Mouse (Mus musculus): ENCODE results near the gene Col16a1. TPM values are rescaled to one million over a fixed set of nuclear protein-coding genes. Genes with fewer than 3 reads are reported as not detected.

Gene Col16a1
- total and polyA plus RNA-seq, 2 experiments from 2014 or later, result 9.9 to 21.6 TPM

DNA sequence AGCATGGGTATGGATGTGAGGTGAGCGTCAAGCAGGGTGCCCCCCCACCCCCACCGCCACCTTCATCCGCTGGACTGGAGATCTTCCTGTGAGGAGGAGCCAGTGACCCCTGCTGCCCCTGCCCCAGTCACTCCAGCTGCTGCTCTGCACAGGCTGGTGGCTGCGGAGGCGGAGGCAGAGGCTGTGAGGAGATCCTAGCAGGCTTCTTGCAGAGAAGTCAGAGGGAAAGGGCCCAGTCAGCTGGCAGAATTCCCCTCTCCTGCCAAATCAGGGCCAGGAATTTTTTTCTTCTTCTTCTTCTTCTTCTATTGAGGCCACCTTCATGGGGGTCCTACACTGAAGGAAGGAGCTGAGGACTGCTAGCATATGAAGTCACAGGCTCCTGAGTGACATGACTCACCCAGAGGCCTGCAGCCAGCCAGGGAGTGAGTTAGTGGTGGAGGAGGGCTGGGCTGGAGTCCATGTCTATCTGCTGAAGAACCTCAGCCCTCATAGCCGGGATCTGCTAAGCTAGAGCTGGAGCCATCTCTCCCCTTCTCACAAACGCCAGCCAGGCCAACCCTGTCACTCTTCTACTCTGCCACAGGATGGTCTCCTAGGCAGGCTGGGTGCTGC, 36.8 kb downstream of the Col16a1 start:
- Histone ChIP-seq H3K4me3 (ENCODE audit: low read depth, low read length) (no peak overlapping the region), H3K27ac (ENCODE audit: low read depth) (peak overlapping the region; percentile 20; the same call in 1 of the 2 replicates), H3K4me1 (ENCODE audit: control insufficient read depth, insufficient read depth) (peaks cover 6% of the 10 kb centered on the region; the same call in 1 of the 2 replicates), H3K9me3 (replicated peaks; ENCODE audit: control insufficient read depth, low read length) (no peaks in the 10 kb centered on the region), H3K27me3 (ENCODE audit: control insufficient read depth, insufficient read depth, low read length) (peaks cover 18% of the 10 kb centered on the region), H3K4me2 (ENCODE audit: low read depth, low read length) (no peak overlapping the region), H3K9ac (replicated peaks; ENCODE audit: low read depth, low read length) (no peak overlapping the region), H3K36me3 (replicated peaks; ENCODE audit: control insufficient read depth, insufficient read depth, low read length) (no peaks in the 10 kb centered on the region)
- WGBS, result 52% methylated on average over 7 of the region's 7 CpGs
- no peak for DNase-seq (ENCODE audit: low spot score)
- no peak for ATAC-seq (ENCODE audit: insufficient read depth, low read depth)
- TF ChIP-seq CTCF (IDR thresholded peaks at IDR 0.05; ENCODE audit: low read depth), result no peak
- TF ChIP-seq EP300 (IDR thresholded peaks at IDR 0.05; ENCODE audit: low read depth), result no peak

DNA sequence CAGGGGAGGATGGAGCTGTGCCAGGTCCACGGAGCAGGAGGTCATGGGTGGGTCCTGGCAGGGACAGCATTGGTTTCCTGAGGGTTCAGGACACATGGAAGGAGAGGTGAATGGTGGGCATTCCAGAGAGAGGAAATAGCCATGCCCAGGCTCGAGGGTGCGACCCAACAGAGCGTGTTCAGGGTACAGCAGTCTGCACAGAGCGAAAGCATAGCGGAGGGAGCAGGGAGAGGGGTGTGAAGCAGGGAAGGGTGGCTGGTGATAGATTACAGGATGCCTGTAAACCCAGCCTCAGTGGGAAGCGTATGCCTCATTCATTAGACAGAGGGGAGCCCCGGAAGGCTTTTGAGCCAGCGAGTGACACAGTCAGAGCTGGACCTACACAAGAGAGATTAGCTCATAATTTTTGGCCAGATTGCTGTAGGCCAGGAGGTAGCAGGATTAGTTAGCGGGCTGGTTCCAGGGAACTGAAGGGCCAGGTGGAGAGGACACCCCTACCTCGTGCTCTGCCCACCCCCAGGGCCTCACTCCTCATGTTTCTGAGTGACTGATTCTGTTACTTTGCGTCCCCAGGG, 37.7 kb downstream of the Col16a1 start:
- ATAC-seq (ENCODE audit: insufficient read depth, low read depth) (no peak), DNase-seq (ENCODE audit: low spot score) (no peak)
- peaks cover 6% of the 10 kb centered on the region; the same call in 1 of the 2 replicates for H3K4me1 ChIP-seq (ENCODE audit: control insufficient read depth, insufficient read depth)
- H3K9me3 ChIP-seq (replicated peaks; ENCODE audit: control insufficient read depth, low read length), result no peaks in the 10 kb centered on the region
- no peak overlapping the region for H3K4me3 ChIP-seq (ENCODE audit: low read depth, low read length)
- no peak overlapping the region for H3K27ac ChIP-seq (ENCODE audit: low read depth)
- WGBS, result 68% methylated on average over 12 of the region's 12 CpGs
- no peak overlapping the region for H3K9ac ChIP-seq (replicated peaks; ENCODE audit: low read depth, low read length)
- no peak for TF ChIP-seq EP300 (IDR thresholded peaks at IDR 0.05; ENCODE audit: low read depth)
- no peak for TF ChIP-seq CTCF (IDR thresholded peaks at IDR 0.05; ENCODE audit: low read depth)
- H3K36me3 ChIP-seq (replicated peaks; ENCODE audit: control insufficient read depth, insufficient read depth, low read length), result no peaks in the 10 kb centered on the region
- peaks cover 18% of the 10 kb centered on the region for H3K27me3 ChIP-seq (ENCODE audit: control insufficient read depth, insufficient read depth, low read length)
- H3K4me2 ChIP-seq (ENCODE audit: low read depth, low read length), result no peak overlapping the region

DNA sequence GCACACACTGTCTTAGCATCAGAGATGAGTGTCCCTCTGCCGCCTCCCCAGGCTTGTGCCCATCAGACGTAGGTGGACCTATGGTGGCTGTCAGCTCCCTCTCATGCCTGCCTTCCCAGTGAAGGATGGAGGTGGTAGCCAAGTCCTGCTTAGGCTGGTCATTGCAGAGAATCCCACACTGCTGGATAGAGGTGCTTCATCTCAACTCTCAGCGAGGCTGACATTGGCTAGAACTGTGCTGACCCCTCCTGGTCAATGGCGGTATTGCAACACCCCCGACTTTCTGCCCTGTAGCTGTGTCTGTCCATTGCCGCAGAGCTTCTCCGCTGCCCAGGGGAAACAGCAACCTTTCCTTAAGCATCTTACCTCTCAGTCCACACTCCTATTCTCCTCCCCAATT, 39.7 kb downstream of the Col16a1 start:
- 12% methylated on average over 7 of the region's 7 CpGs for whole genome bisulfite sequencing
- TF ChIP-seq CTCF (IDR thresholded peaks at IDR 0.05; ENCODE audit: low read depth) (peak; percentile 99), EP300 (IDR thresholded peaks at IDR 0.05; ENCODE audit: low read depth) (no peak)
- no peaks in the 10 kb centered on the region for H3K9me3 ChIP-seq (replicated peaks; ENCODE audit: control insufficient read depth, low read length)
- H3K9ac ChIP-seq (replicated peaks; ENCODE audit: low read depth, low read length), result no peak overlapping the region
- H3K27ac ChIP-seq (ENCODE audit: low read depth), result no peak overlapping the region
- ATAC-seq (ENCODE audit: insufficient read depth, low read depth), result peak; percentile 50
- no peaks in the 10 kb centered on the region for H3K36me3 ChIP-seq (replicated peaks; ENCODE audit: control insufficient read depth, insufficient read depth, low read length)
- H3K4me1 ChIP-seq (ENCODE audit: control insufficient read depth, insufficient read depth), result no peaks in the 10 kb centered on the region
- peak; percentile 75 for DNase-seq (ENCODE audit: low spot score)
- H3K4me3 ChIP-seq (ENCODE audit: low read depth, low read length), result no peak overlapping the region
- peaks cover 18% of the 10 kb centered on the region for H3K27me3 ChIP-seq (ENCODE audit: control insufficient read depth, insufficient read depth, low read length)
- H3K4me2 ChIP-seq (ENCODE audit: low read depth, low read length), result no peak overlapping the region

DNA sequence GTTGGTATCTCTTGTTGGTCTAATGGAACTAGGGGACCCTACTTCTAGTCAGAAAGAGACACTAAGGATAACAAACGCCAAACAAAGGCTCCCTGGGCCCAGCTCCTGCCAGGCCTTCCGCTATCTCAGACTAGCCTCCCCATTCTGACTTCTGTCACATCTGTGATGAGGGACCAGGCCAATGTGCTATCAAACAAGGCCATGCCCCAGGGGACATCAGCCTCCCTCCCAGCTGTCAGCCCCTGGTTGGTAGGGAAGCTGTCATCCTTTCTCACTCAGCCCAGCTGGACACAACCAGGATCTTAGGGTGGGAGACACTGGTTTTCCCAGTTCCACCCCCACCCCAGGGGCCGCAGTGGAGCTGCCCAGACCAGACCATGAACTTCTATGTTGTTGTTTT, 47.5 kb downstream of the Col16a1 start:
- no peak for TF ChIP-seq EP300 (IDR thresholded peaks at IDR 0.05; ENCODE audit: low read depth)
- TF ChIP-seq CTCF (IDR thresholded peaks at IDR 0.05; ENCODE audit: low read depth), result no peak
- Histone ChIP-seq H3K4me3 (ENCODE audit: low read depth, low read length) (no peak overlapping the region), H3K4me1 (ENCODE audit: control insufficient read depth, insufficient read depth) (no peaks in the 10 kb centered on the region), H3K36me3 (replicated peaks; ENCODE audit: control insufficient read depth, insufficient read depth, low read length) (no peaks in the 10 kb centered on the region), H3K4me2 (ENCODE audit: low read depth, low read length) (no peak overlapping the region), H3K9ac (replicated peaks; ENCODE audit: low read depth, low read length) (no peak overlapping the region), H3K9me3 (replicated peaks; ENCODE audit: control insufficient read depth, low read length) (no peaks in the 10 kb centered on the region), H3K27me3 (ENCODE audit: control insufficient read depth, insufficient read depth, low read length) (0 out of 2 replicates have a peak, but pooled peaks cover 12% of the 10 kb centered on the region), H3K27ac (ENCODE audit: low read depth) (no peak overlapping the region)
- no peak for DNase-seq (ENCODE audit: low spot score)
- WGBS, result 42% methylated on average over 3 of the region's 3 CpGs
- ATAC-seq (ENCODE audit: insufficient read depth, low read depth), result no peak

DNA sequence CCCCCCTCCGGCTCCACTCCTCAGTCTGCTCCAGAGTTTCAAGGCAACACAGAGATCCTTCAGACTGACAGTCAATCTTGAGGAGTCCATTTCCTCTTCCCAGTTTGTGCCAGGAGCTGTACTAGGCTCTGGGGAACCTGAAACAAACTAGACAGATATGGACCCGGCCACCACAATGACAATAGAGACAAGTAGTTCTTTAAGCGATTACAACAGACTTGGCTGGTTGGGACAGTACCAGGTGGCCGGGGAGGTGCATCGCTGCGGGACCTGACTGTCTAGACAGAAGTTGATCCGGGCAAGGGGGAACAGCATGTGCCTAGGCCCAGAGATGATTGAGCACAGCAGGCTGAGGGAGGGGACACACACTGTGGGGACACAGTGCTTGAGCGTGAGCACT, 53.5 kb downstream of the Col16a1 start:
- no peak overlapping the region for H3K4me3 ChIP-seq (ENCODE audit: low read depth, low read length)
- no peak overlapping the region for H3K9ac ChIP-seq (replicated peaks; ENCODE audit: low read depth, low read length)
- no peak overlapping the region for H3K27ac ChIP-seq (ENCODE audit: low read depth)
- TF ChIP-seq CTCF (IDR thresholded peaks at IDR 0.05; ENCODE audit: low read depth) (no peak), EP300 (IDR thresholded peaks at IDR 0.05; ENCODE audit: low read depth) (no peak)
- no peaks in the 10 kb centered on the region for H3K27me3 ChIP-seq (ENCODE audit: control insufficient read depth, insufficient read depth, low read length)
- no peaks in the 10 kb centered on the region for H3K9me3 ChIP-seq (replicated peaks; ENCODE audit: control insufficient read depth, low read length)
- no peaks in the 10 kb centered on the region for H3K4me1 ChIP-seq (ENCODE audit: control insufficient read depth, insufficient read depth)
- no peak overlapping the region for H3K4me2 ChIP-seq (ENCODE audit: low read depth, low read length)
- no peaks in the 10 kb centered on the region for H3K36me3 ChIP-seq (replicated peaks; ENCODE audit: control insufficient read depth, insufficient read depth, low read length)
- 40% methylated on average over 8 of the region's 8 CpGs for WGBS
- DNase-seq (ENCODE audit: low spot score), result no peak
- ATAC-seq (ENCODE audit: insufficient read depth, low read depth), result no peak
